Mouse (Mus musculus) effector memory CD4-positive, alpha-beta T cell, adult 5 months (primary cell): ENCODE results near the gene Gm20914. TPM values are rescaled to one million over a fixed set of nuclear protein-coding genes. Genes with fewer than 3 reads are reported as not detected.

ENCODE experiments used
- polyA plus RNA-seq: library from polyadenylated mRNA; unstranded; fragments of 100-300 nt; shearing (Covaris generic); gene quantifications from one replicate; pipeline ENCODE4 v1.2.1, GENCODE M21; 2017

Gm20914 gene
- polyA plus RNA-seq = not detected

DNA sequence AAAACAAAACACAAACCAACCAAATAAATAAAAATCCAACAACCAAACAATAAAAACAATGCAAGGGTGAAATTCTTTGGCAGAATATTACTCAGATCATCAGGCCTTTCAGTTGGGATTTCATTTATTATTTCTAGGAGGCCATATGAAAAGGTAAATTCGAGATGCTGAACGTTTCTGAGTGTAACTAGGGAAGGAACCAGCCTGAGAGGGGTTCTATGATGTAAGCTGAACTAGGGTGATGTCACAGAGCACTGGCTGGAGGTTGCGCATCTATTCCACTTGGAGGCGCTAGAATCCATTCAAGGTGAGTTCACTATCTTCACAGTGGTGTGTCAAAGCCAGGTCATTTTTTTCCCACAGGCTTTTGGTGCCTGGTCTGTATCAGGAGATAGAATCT is at the start of gene Gm20914:
Gene Gm20914 (plus strand): TSS at position 301 of the 400 bp plus-strand sequence.

Other genes starting within 250 kb of the Gm20914 start
- not detected for gene Gm21854, start 69.0 kb upstream of the Gm20914 start, polyA plus RNA-seq
- gene Gm28171, start 67.4 kb downstream of the Gm20914 start, polyA plus RNA-seq = not detected
- not detected for gene Gm21778, start 216.5 kb downstream of the Gm20914 start, polyA plus RNA-seq